Mouse (Mus musculus) T-helper 17 cell (primary cell): ENCODE measurements at regions not wholly inside any gene's neighbourhood (a gene's known extent, or its start where the extent isn't known, plus 50 kb on each side); places are given as distances from the start of the nearest gene placed in this dataset.

Source experiments
- in situ Hi-C, 2 experiments: fragments of 300-600 bp; cut with MboI, MseI; formaldehyde crosslinking; loops; 1 replicate in 1 of 2; 2 replicates in 1 of 2; pipeline ENCODE4 v1.15.1; 2025; ENCODE audit warnings: high pct_unique_total_duplicates in 2 of 2

GRCm38 (mm10) chr8:6010712-6011111 lies 905.6 kb upstream of the Slc10a2 start:
- in situ Hi-C loops: no loop called here

- in situ Hi-C loops: no loop called here
Observed at GRCm38 (mm10) chr8:6002612-6003011, 897.5 kb upstream of the Slc10a2 start.

- in situ Hi-C loops: no loop called here
Observed at GRCm38 (mm10) chr8:5994846-5995245, 889.7 kb upstream of the Slc10a2 start.

- in situ Hi-C loops: no loop called here
Observed at GRCm38 (mm10) chr8:5965403-5966015, 860.4 kb upstream of the Slc10a2 start.

GRCm38 (mm10) chr8:5964299-5964698 lies 859.1 kb upstream of the Slc10a2 start:
- in situ Hi-C loops: no loop called here

- in situ Hi-C loops: no loop called here
Observed at GRCm38 (mm10) chr8:5938057-5938456, 832.9 kb upstream of the Slc10a2 start.

GRCm38 (mm10) chr8:5918136-5918535 lies 813.0 kb upstream of the Slc10a2 start:
- in situ Hi-C loops: no loop called here
